Mouse (Mus musculus): ENCODE data around the gene Gm5286. TPM values are rescaled to one million over a fixed set of nuclear protein-coding genes. Genes with fewer than 3 reads are reported as not detected.
"Not testable (repeated sequence)": the region's sequence is repeated elsewhere in the genome, so short reads cannot be mapped to it uniquely, and the experiment has no call there.

Gene Gm5286
- not detected in 2 replicates for polyA plus RNA-seq (2014; fragmentation: Nextera tagmentation; extraction: Ambion mirVana)

- not testable (repeated sequence) for DNase-seq (ENCODE audit: low spot score); H3K27ac ChIP-seq (ENCODE audit: low read depth, low read length); H3K9me3 ChIP-seq (ENCODE audit: control insufficient read depth, low read length); H3K4me3 ChIP-seq (ENCODE audit: low read depth, low read length); H3K9ac ChIP-seq (ENCODE audit: low read depth, low read length); H3K36me3 ChIP-seq (ENCODE audit: control insufficient read depth, insufficient read depth, low read length); H3K4me1 ChIP-seq (replicated peaks; ENCODE audit: control insufficient read depth, insufficient read depth, low read length); H3K4me2 ChIP-seq (replicated peaks; ENCODE audit: low read depth, low read length); H3K27me3 ChIP-seq (ENCODE audit: control insufficient read depth, insufficient read depth, low read length); ATAC-seq (ENCODE audit: low FRiP score)
- 93% methylated on average over 2 of the region's 4 CpGs for WGBS
Observed at GRCm38 (mm10) chr3:94196414-94196813, at the start of gene Gm5286. Gene Gm5286, plus strand, starts transcription at chr3:94196714.

GRCm38 (mm10) chr3:94167351-94167750 is 29.2 kb upstream of the Gm5286 start:
- not testable (repeated sequence) for H3K27me3 ChIP-seq (ENCODE audit: control insufficient read depth, insufficient read depth, low read length); DNase-seq (ENCODE audit: low spot score); H3K9me3 ChIP-seq (ENCODE audit: control insufficient read depth, low read length); H3K27ac ChIP-seq (ENCODE audit: low read depth, low read length); H3K9ac ChIP-seq (ENCODE audit: low read depth, low read length); H3K4me2 ChIP-seq (replicated peaks; ENCODE audit: low read depth, low read length); H3K36me3 ChIP-seq (ENCODE audit: control insufficient read depth, insufficient read depth, low read length); H3K4me1 ChIP-seq (replicated peaks; ENCODE audit: control insufficient read depth, insufficient read depth, low read length); H3K4me3 ChIP-seq (ENCODE audit: low read depth, low read length); ATAC-seq (ENCODE audit: low FRiP score)

- not testable (repeated sequence) for H3K4me1 ChIP-seq (replicated peaks; ENCODE audit: control insufficient read depth, insufficient read depth, low read length); H3K4me2 ChIP-seq (replicated peaks; ENCODE audit: low read depth, low read length); H3K27ac ChIP-seq (ENCODE audit: low read depth, low read length); H3K9ac ChIP-seq (ENCODE audit: low read depth, low read length); ATAC-seq (ENCODE audit: low FRiP score); H3K36me3 ChIP-seq (ENCODE audit: control insufficient read depth, insufficient read depth, low read length); H3K9me3 ChIP-seq (ENCODE audit: control insufficient read depth, low read length); H3K4me3 ChIP-seq (ENCODE audit: low read depth, low read length); DNase-seq (ENCODE audit: low spot score); H3K27me3 ChIP-seq (ENCODE audit: control insufficient read depth, insufficient read depth, low read length)
- 89% methylated on average over 1 of the region's 1 CpGs for WGBS
Observed at GRCm38 (mm10) chr3:94178093-94178492, 18.4 kb upstream of the Gm5286 start, which contains the start of gene Gm10696. Gene Gm10696, minus strand, starts transcription at chr3:94178193.

Other genes with a start within 250 kb of the Gm5286 start
- not detected in 2 replicates for gene Tdpoz5, start 235.4 kb upstream of the Gm5286 start, polyA plus RNA-seq (2014; fragmentation: Nextera tagmentation; extraction: Ambion mirVana)
- not detected in 2 replicates for gene Gm9125, start 141.8 kb upstream of the Gm5286 start, polyA plus RNA-seq (2014; fragmentation: Nextera tagmentation; extraction: Ambion mirVana)
- not detected in 2 replicates for gene Gm10697, start 124.1 kb upstream of the Gm5286 start, polyA plus RNA-seq (2014; fragmentation: Nextera tagmentation; extraction: Ambion mirVana)
- not detected in 2 replicates for gene Gm10696, start 18.5 kb upstream of the Gm5286 start, polyA plus RNA-seq (2014; fragmentation: Nextera tagmentation; extraction: Ambion mirVana)
- not detected in 2 replicates for gene Gm4778, start 67.3 kb downstream of the Gm5286 start, polyA plus RNA-seq (2014; fragmentation: Nextera tagmentation; extraction: Ambion mirVana)
- 13.4 and 14.0 TPM in 2 replicates for gene Them4, start 113.4 kb downstream of the Gm5286 start, polyA plus RNA-seq (2014; fragmentation: Nextera tagmentation; extraction: Ambion mirVana)
- gene Them5, start 145.4 kb downstream of the Gm5286 start, polyA plus RNA-seq (2014; fragmentation: Nextera tagmentation; extraction: Ambion mirVana): 0.11 TPM in 1 of 2 replicates, not detected in the other
- 1.4 and 2.1 TPM in 2 replicates for gene C2cd4d, start 165.7 kb downstream of the Gm5286 start, polyA plus RNA-seq (2014; fragmentation: Nextera tagmentation; extraction: Ambion mirVana)
- 0.08 and 0.21 TPM in 2 replicates for gene Rorc, start 176.1 kb downstream of the Gm5286 start, polyA plus RNA-seq (2014; fragmentation: Nextera tagmentation; extraction: Ambion mirVana)
- 0.22 and 0.32 TPM in 2 replicates for gene Lingo4, start 201.8 kb downstream of the Gm5286 start, polyA plus RNA-seq (2014; fragmentation: Nextera tagmentation; extraction: Ambion mirVana)
- gene Tdrkh, start 216.6 kb downstream of the Gm5286 start, polyA plus RNA-seq (2014; fragmentation: Nextera tagmentation; extraction: Ambion mirVana): 51.5 and 58.7 TPM in 2 replicates
- 70.5 and 72.1 TPM in 2 replicates for gene Mrpl9, start 246.6 kb downstream of the Gm5286 start, polyA plus RNA-seq (2014; fragmentation: Nextera tagmentation; extraction: Ambion mirVana)
- 0.18 and 0.56 TPM in 2 replicates for gene Oaz3, start 247.2 kb downstream of the Gm5286 start, polyA plus RNA-seq (2014; fragmentation: Nextera tagmentation; extraction: Ambion mirVana)

Measured in hindbrain, embryonic 11.5 days (tissue).